Mouse (Mus musculus) lung, adult 2 months (tissue): ENCODE results near the gene Gm49387.

ENCODE experiments used
- CTCF ChIP-seq: fragments of 200-500 bp; IDR thresholded peaks from 2 replicates; pipeline ENCODE4 v1.5.1; 2011; ENCODE audit warnings: mild to moderate bottlenecking, low read length, control low read depth; ENCODE audit not compliant: insufficient read depth
- POLR2A ChIP-seq: fragments of 200-500 bp; IDR thresholded peaks from 2 replicates; pipeline ENCODE4 v1.6.1; 2011; ENCODE audit warnings: low read depth, mild to moderate bottlenecking, control low read depth, low read length, borderline replicate concordance; ENCODE audit errors: extremely low read depth

DNA sequence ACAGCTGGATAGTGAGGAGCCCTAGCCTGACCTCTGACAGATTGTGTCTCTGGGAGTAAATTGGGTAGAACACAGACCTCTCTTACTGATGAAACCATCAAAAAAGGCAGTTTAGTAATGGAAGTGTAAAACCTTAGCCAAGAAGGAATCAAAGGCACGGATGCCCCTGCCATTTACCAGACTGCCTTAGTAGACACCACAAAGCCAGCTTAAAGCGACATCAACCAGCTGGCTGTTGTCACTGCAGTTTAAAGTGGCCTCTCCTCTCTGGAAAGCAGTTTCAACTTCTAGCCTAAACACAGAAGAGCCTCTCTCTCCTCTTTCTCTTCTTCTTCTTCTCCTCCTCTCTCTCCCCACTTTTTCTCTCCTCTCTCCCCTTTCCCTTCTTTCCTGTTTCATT is 119.4 kb downstream of the Gm49387 start:
- no peak for TF ChIP-seq CTCF
- TF ChIP-seq POLR2A = no peak
